Mouse (Mus musculus) hindbrain, embryonic 15.5 days (tissue): Measurements from ENCODE around the gene Cfi. TPM values are rescaled to one million over a fixed set of nuclear protein-coding genes. Genes with fewer than 3 reads are reported as not detected.

Experiments
- ATAC-seq: fragments of 200-750 bp; cut with Nextera tagmentation; 2 replicates; pipeline ENCODE4 v1.8.0; 2017; ENCODE audit warnings: low read depth, moderate number of reproducible peaks, moderate TSS enrichment; ENCODE audit not compliant: low FRiP score
- H3K27ac ChIP-seq: fragments of 300-500 bp; sonication (generic); replicated peaks from 2 replicates; pipeline ENCODE4 v1.5.1; 2015; ENCODE audit warnings: mild to moderate bottlenecking, inconsistent platforms
- H3K27me3 ChIP-seq: fragments of 300-500 bp; sonication (generic); 2 replicates; pipeline ENCODE4 v1.6.1; 2015; ENCODE audit warnings: control low read depth, inconsistent platforms
- H3K36me3 ChIP-seq: fragments of 300-500 bp; sonication (generic); 2 replicates; pipeline ENCODE4 v1.6.1; 2015; ENCODE audit warnings: control low read depth, inconsistent platforms
- H3K4me1 ChIP-seq: fragments of 300-500 bp; sonication (generic); replicated peaks from 2 replicates; pipeline ENCODE4 v1.6.1; 2015; ENCODE audit warnings: control low read depth, inconsistent platforms
- H3K4me2 ChIP-seq: fragments of 300-500 bp; sonication (generic); 2 replicates; pipeline ENCODE4 v1.6.1; 2015; ENCODE audit warnings: moderate library complexity, mild to moderate bottlenecking, inconsistent platforms
- H3K4me3 ChIP-seq: fragments of 300-500 bp; sonication (generic); 2 replicates; pipeline ENCODE4 v1.5.1; 2015; ENCODE audit warnings: mild to moderate bottlenecking, inconsistent platforms
- H3K9ac ChIP-seq: fragments of 300-500 bp; sonication (generic); 2 replicates; pipeline ENCODE4 v1.6.1; 2015; ENCODE audit warnings: inconsistent platforms
- H3K9me3 ChIP-seq: fragments of 300-500 bp; sonication (generic); 2 replicates; pipeline ENCODE4 v1.6.1; 2016; ENCODE audit warnings: control low read depth, inconsistent platforms
- WGBS: fragments of 180-500 bp; shearing (Covaris S2); methylation state at CpG from one replicate; pipeline ENCODE4 v1.1.7; 2015; 5-methylcytosine and 5-hydroxymethylcytosine counted together
- polyA plus RNA-seq: library from polyadenylated mRNA; unstranded; fragments of >200 nt; fragmentation: Nextera tagmentation; extraction: Ambion mirVana; gene quantifications from 2 replicates; pipeline ENCODE4 v1.2.1, GENCODE M21; 2015

Gene Cfi
- polyA plus RNA-seq, 1 experiment from 2014 or later: 0.75 TPM

GRCm38 (mm10) chr3:129826691-129827090 lies 9.0 kb upstream of the Cfi start:
- WGBS: 91% methylated on average over 10 of the region's 10 CpGs
- Histone ChIP-seq H3K4me2 (no peak overlapping the region), H3K4me3 (no peak overlapping the region), H3K9me3 (no peaks in the 10 kb centered on the region), H3K27me3 (no peaks in the 10 kb centered on the region), H3K4me1 (peaks cover 19% of the 10 kb centered on the region), H3K9ac (no peak overlapping the region), H3K36me3 (peaks cover 32% of the 10 kb centered on the region), H3K27ac (no peak overlapping the region)
- ATAC-seq: no peak

GRCm38 (mm10) chr3:129827691-129828090 lies 8.0 kb upstream of the Cfi start:
- no peak for ATAC-seq
- peaks cover 32% of the 10 kb centered on the region for H3K36me3 ChIP-seq
- H3K4me2 ChIP-seq: no peak overlapping the region
- WGBS: 97% methylated on average over 5 of the region's 5 CpGs
- H3K27ac ChIP-seq: no peak overlapping the region
- H3K9ac ChIP-seq: no peak overlapping the region
- H3K27me3 ChIP-seq: no peaks in the 10 kb centered on the region
- no peak overlapping the region for H3K4me3 ChIP-seq
- peaks cover 20% of the 10 kb centered on the region for H3K4me1 ChIP-seq
- H3K9me3 ChIP-seq: no peaks in the 10 kb centered on the region

- H3K36me3 ChIP-seq: peaks cover 12% of the 10 kb centered on the region; the same call in 1 of the 2 replicates
- under 1% methylated on average over 43 of the region's 45 CpGs for WGBS
- peak overlapping the region; percentile 77 for H3K4me2 ChIP-seq
These were observed 5.1 kb upstream of the Cfi start for GRCm38 (mm10) chr3:129830626-129831025.

GRCm38 (mm10) chr3:129831035-129831568 lies 4.6 kb upstream of the Cfi start, which contains the start of gene Gar1:
TSS of gene Gar1 (minus strand) at chr3:129831396.
- peak within 1 kb of the TSS; percentile 74 for H3K9ac ChIP-seq
- no peaks in the 10 kb centered on the region for H3K9me3 ChIP-seq
- ATAC-seq: peak; percentile 98
- peaks cover 22% of the 10 kb centered on the region for H3K4me1 ChIP-seq
- no peaks in the 10 kb centered on the region for H3K27me3 ChIP-seq
- H3K36me3 ChIP-seq: peaks cover 7% of the 10 kb centered on the region; the same call in 1 of the 2 replicates
- peak within 1 kb of the TSS; percentile 87 for H3K4me3 ChIP-seq
- under 1% methylated on average over 60 of the region's 60 CpGs for WGBS
- H3K4me2 ChIP-seq: peak within 1 kb of the TSS; percentile 77
- peak within 1 kb of the TSS; percentile 93 for H3K27ac ChIP-seq

More at GRCm38 (mm10) chr3:129830626-129831025, 5.1 kb upstream of the Cfi start:
- Histone ChIP-seq H3K9ac (peak overlapping the region; percentile 74), H3K27me3 (no peaks in the 10 kb centered on the region), H3K4me1 (peaks cover 20% of the 10 kb centered on the region), H3K4me3 (peak overlapping the region; percentile 87), H3K9me3 (no peaks in the 10 kb centered on the region), H3K27ac (peak overlapping the region; percentile 93)
- ATAC-seq: no peak

- no peak overlapping the region for H3K9ac ChIP-seq
- H3K4me3 ChIP-seq: no peak overlapping the region
- H3K4me2 ChIP-seq: peak overlapping the region; percentile 34
- no peaks in the 10 kb centered on the region for H3K27me3 ChIP-seq
- no peaks in the 10 kb centered on the region for H3K36me3 ChIP-seq
- WGBS: 15% methylated on average over 11 of the region's 11 CpGs
- H3K27ac ChIP-seq: 0 out of 2 replicates have a peak overlapping the region, but pooled peaks have one; percentile 2
- no peak for ATAC-seq
- no peaks in the 10 kb centered on the region for H3K9me3 ChIP-seq
- H3K4me1 ChIP-seq: 0 out of 2 replicates have a peak, but pooled peaks cover 6% of the 10 kb centered on the region
These were observed 490 bp downstream of the Cfi start for GRCm38 (mm10) chr3:129836051-129836697.

- H3K9me3 ChIP-seq: no peaks in the 10 kb centered on the region
- 0 out of 2 replicates have a peak, but pooled peaks cover 4% of the 10 kb centered on the region for H3K4me1 ChIP-seq
- H3K4me2 ChIP-seq: no peak overlapping the region
- H3K4me3 ChIP-seq: no peak overlapping the region
- no peaks in the 10 kb centered on the region for H3K36me3 ChIP-seq
- H3K9ac ChIP-seq: no peak overlapping the region
- WGBS: 92% methylated on average over 6 of the region's 6 CpGs
- H3K27me3 ChIP-seq: no peaks in the 10 kb centered on the region
- ATAC-seq: no peak
- no peak overlapping the region for H3K27ac ChIP-seq
These were observed 1.3 kb downstream of the Cfi start for GRCm38 (mm10) chr3:129836965-129837364.

GRCm38 (mm10) chr3:129838017-129838416 lies 2.3 kb downstream of the Cfi start:
- WGBS: 42% methylated on average over 7 of the region's 7 CpGs
- no peak overlapping the region for H3K4me3 ChIP-seq
- no peak overlapping the region for H3K4me2 ChIP-seq
- H3K9ac ChIP-seq: no peak overlapping the region
- H3K9me3 ChIP-seq: no peaks in the 10 kb centered on the region
- H3K4me1 ChIP-seq: 0 out of 2 replicates have a peak, but pooled peaks cover 4% of the 10 kb centered on the region
- no peak for ATAC-seq
- no peaks in the 10 kb centered on the region for H3K36me3 ChIP-seq
- H3K27ac ChIP-seq: no peak overlapping the region
- no peaks in the 10 kb centered on the region for H3K27me3 ChIP-seq

GRCm38 (mm10) chr3:129845868-129846267 lies 10.2 kb downstream of the Cfi start:
- H3K9me3 ChIP-seq: no peaks in the 10 kb centered on the region
- ATAC-seq: no peak
- no peak overlapping the region for H3K4me3 ChIP-seq
- no peak overlapping the region for H3K27ac ChIP-seq
- H3K36me3 ChIP-seq: no peaks in the 10 kb centered on the region
- no peaks in the 10 kb centered on the region for H3K4me1 ChIP-seq
- no peaks in the 10 kb centered on the region for H3K27me3 ChIP-seq
- H3K4me2 ChIP-seq: no peak overlapping the region
- H3K9ac ChIP-seq: no peak overlapping the region
- 91% methylated on average over 2 of the region's 2 CpGs for WGBS

GRCm38 (mm10) chr3:129846846-129847245 lies 11.2 kb downstream of the Cfi start:
- no peak overlapping the region for H3K4me3 ChIP-seq
- H3K9ac ChIP-seq: no peak overlapping the region
- no peaks in the 10 kb centered on the region for H3K4me1 ChIP-seq
- WGBS: 85% methylated on average over 7 of the region's 7 CpGs
- no peak overlapping the region for H3K4me2 ChIP-seq
- H3K27ac ChIP-seq: no peak overlapping the region
- H3K36me3 ChIP-seq: no peaks in the 10 kb centered on the region
- no peaks in the 10 kb centered on the region for H3K27me3 ChIP-seq
- H3K9me3 ChIP-seq: no peaks in the 10 kb centered on the region
- ATAC-seq: no peak

- no peak for ATAC-seq
- Histone ChIP-seq H3K4me2 (no peak overlapping the region), H3K4me1 (no peaks in the 10 kb centered on the region), H3K9me3 (no peaks in the 10 kb centered on the region), H3K36me3 (no peaks in the 10 kb centered on the region), H3K4me3 (no peak overlapping the region), H3K9ac (no peak overlapping the region), H3K27ac (no peak overlapping the region), H3K27me3 (no peaks in the 10 kb centered on the region)
- WGBS: 82% methylated on average over 2 of the region's 2 CpGs
These were observed 26.9 kb downstream of the Cfi start for GRCm38 (mm10) chr3:129862592-129862991.

GRCm38 (mm10) chr3:129863698-129864097 lies 28.0 kb downstream of the Cfi start:
- H3K36me3 ChIP-seq: no peaks in the 10 kb centered on the region
- WGBS: 52% methylated on average over 14 of the region's 14 CpGs
- H3K4me3 ChIP-seq: no peak overlapping the region
- H3K9me3 ChIP-seq: no peaks in the 10 kb centered on the region
- no peak for ATAC-seq
- H3K27ac ChIP-seq: no peak overlapping the region
- no peaks in the 10 kb centered on the region for H3K4me1 ChIP-seq
- H3K27me3 ChIP-seq: no peaks in the 10 kb centered on the region
- H3K9ac ChIP-seq: no peak overlapping the region
- no peak overlapping the region for H3K4me2 ChIP-seq

- 95% methylated on average over 10 of the region's 10 CpGs for WGBS
- no peak for ATAC-seq
- Histone ChIP-seq H3K27me3 (no peaks in the 10 kb centered on the region), H3K4me3 (no peak overlapping the region), H3K27ac (no peak overlapping the region), H3K36me3 (no peaks in the 10 kb centered on the region), H3K9ac (no peak overlapping the region), H3K4me1 (peaks cover 13% of the 10 kb centered on the region), H3K4me2 (no peak overlapping the region), H3K9me3 (no peaks in the 10 kb centered on the region)
These were observed 41.6 kb downstream of the Cfi start for GRCm38 (mm10) chr3:129877327-129877726.
